Mouse (Mus musculus) lung, adult 2 months (tissue): ENCODE data around the gene Srsf3. TPM values are rescaled to one million over a fixed set of nuclear protein-coding genes. Genes with fewer than 3 reads are reported as not detected.
A peak's percentile ranks its signal among the peaks of the same experiment; 100 is the strongest.

Source experiments
- DNase-seq: peaks from one replicate; pipeline ENCODE4 v3.0.0; 2022
- H3K4me1 ChIP-seq: fragments of 200-500 bp; 2 replicates; pipeline ENCODE4 v1.6.1; 2011; ENCODE audit warnings: low read length; ENCODE audit not compliant: control insufficient read depth, insufficient read depth
- H3K4me3 ChIP-seq: fragments of 200-500 bp; replicated peaks from 2 replicates; pipeline ENCODE3; 2011; ENCODE audit warnings: low read depth, mild to moderate bottlenecking, control low read depth, low read length; ENCODE audit errors: extremely low read depth
- CTCF ChIP-seq: fragments of 200-500 bp; IDR thresholded peaks from 2 replicates; pipeline ENCODE4 v1.5.1; 2011; ENCODE audit warnings: mild to moderate bottlenecking, low read length, control low read depth; ENCODE audit not compliant: insufficient read depth
- POLR2A ChIP-seq: fragments of 200-500 bp; IDR thresholded peaks from 2 replicates; pipeline ENCODE4 v1.6.1; 2011; ENCODE audit warnings: low read depth, mild to moderate bottlenecking, control low read depth, low read length, borderline replicate concordance; ENCODE audit errors: extremely low read depth
- WGBS: fragments of 180-500 bp; shearing (Covaris S2); methylation state at CpG from one replicate; pipeline ENCODE4 v1.1.7; 2018; 5-methylcytosine and 5-hydroxymethylcytosine counted together
- polyA plus RNA-seq: library from polyadenylated mRNA; depleted of rRNA; stranded (reverse); fragments of >200 nt; gene quantifications from 2 replicates; pipeline ENCODE4 v1.2.3, GENCODE M21; 2012; rRNA removed

Srsf3 gene
- polyA plus RNA-seq, 1 experiment, result 168 TPM

- WGBS, result 91% methylated on average over 8 of the region's 8 CpGs
- H3K4me1 ChIP-seq, result no peaks in the 10 kb centered on the region; the same call in 1 of the 2 replicates
- no peak for TF ChIP-seq POLR2A
- TF ChIP-seq CTCF, result no peak
- no peak overlapping the region for H3K4me3 ChIP-seq
- no peak for DNase-seq
Observed at GRCm38 (mm10) chr17:29083586-29083985, 51.2 kb downstream of the Srsf3 start.

GRCm38 (mm10) chr17:29084656-29085055 lies 52.2 kb downstream of the Srsf3 start:
- Histone ChIP-seq H3K4me1 (no peaks in the 10 kb centered on the region), H3K4me3 (no peak overlapping the region)
- TF ChIP-seq POLR2A (no peak), CTCF (no peak)
- 88% methylated on average over 7 of the region's 7 CpGs for WGBS
- no peak for DNase-seq

GRCm38 (mm10) chr17:29085266-29085665 lies 52.8 kb downstream of the Srsf3 start:
- Histone ChIP-seq H3K4me1 (no peaks in the 10 kb centered on the region), H3K4me3 (no peak overlapping the region)
- WGBS, result 85% methylated on average over 10 of the region's 10 CpGs
- no peak for TF ChIP-seq POLR2A
- no peak for TF ChIP-seq CTCF
- DNase-seq, result no peak

- DNase-seq, result no peak
- no peak overlapping the region for H3K4me3 ChIP-seq
- WGBS, result 86% methylated on average over 4 of the region's 4 CpGs
- TF ChIP-seq CTCF (no peak), POLR2A (no peak)
- H3K4me1 ChIP-seq, result no peaks in the 10 kb centered on the region
Observed at GRCm38 (mm10) chr17:29086916-29087315, 54.5 kb downstream of the Srsf3 start.

- WGBS, result 88% methylated on average over 3 of the region's 3 CpGs
- DNase-seq, result peak; percentile 1
- Histone ChIP-seq H3K4me3 (no peak within 1 kb of the TSS), H3K4me1 (peaks cover 7% of the 10 kb centered on the region; the same call in 1 of the 2 replicates)
- TF ChIP-seq CTCF (no peak), POLR2A (no peak)
Observed at GRCm38 (mm10) chr17:29090776-29091175, 58.3 kb downstream of the Srsf3 start, which contains the start of gene Cdkn1a. Cdkn1a (plus strand) TSS chr17:29090976.

GRCm38 (mm10) chr17:29091348-29091944 lies 59.0 kb downstream of the Srsf3 start:
- peaks cover 7% of the 10 kb centered on the region; the same call in 1 of the 2 replicates for H3K4me1 ChIP-seq
- peak; percentile 3 for DNase-seq
- H3K4me3 ChIP-seq, result no peak overlapping the region
- WGBS, result 41% methylated on average over 6 of the region's 6 CpGs
- TF ChIP-seq POLR2A (no peak), CTCF (no peak)

GRCm38 (mm10) chr17:29092497-29092896 lies 60.1 kb downstream of the Srsf3 start:
- TF ChIP-seq POLR2A (no peak), CTCF (no peak)
- 63% methylated on average over 5 of the region's 5 CpGs for WGBS
- peaks cover 7% of the 10 kb centered on the region; the same call in 1 of the 2 replicates for H3K4me1 ChIP-seq
- peak; percentile 0 for DNase-seq
- no peak overlapping the region for H3K4me3 ChIP-seq

Other genes with a start within 250 kb of the Srsf3 start
- 24.7 and 26.3 TPM in 2 replicates for gene Brpf3, start 231.5 kb upstream of the Srsf3 start, polyA plus RNA-seq
- gene Pnpla1, start 174.2 kb upstream of the Srsf3 start, polyA plus RNA-seq, result 0.12 and 3.9 TPM in 2 replicates
- 0.05 and 0.14 TPM in 2 replicates for gene 4930539E08Rik, start 117.3 kb upstream of the Srsf3 start, polyA plus RNA-seq
- 0.15 and 0.19 TPM in 2 replicates for gene Pxt1, start 88.8 kb upstream of the Srsf3 start, polyA plus RNA-seq
- gene Kctd20, start 80.7 kb upstream of the Srsf3 start, polyA plus RNA-seq, result 37.5 and 59.5 TPM in 2 replicates
- 105 and 111 TPM in 2 replicates for gene Stk38, start 24.6 kb upstream of the Srsf3 start, polyA plus RNA-seq
- gene Cdkn1a, start 58.3 kb downstream of the Srsf3 start, polyA plus RNA-seq, result 70.3 and 91.5 TPM in 2 replicates
- gene Rab44, start 81.5 kb downstream of the Srsf3 start, polyA plus RNA-seq, result 13.0 and 15.7 TPM in 2 replicates
- gene Cpne5, start 205.5 kb downstream of the Srsf3 start, polyA plus RNA-seq, result 13.6 and 15.7 TPM in 2 replicates
- 18.7 and 20.7 TPM in 2 replicates for gene Ppil1, start 231.6 kb downstream of the Srsf3 start, polyA plus RNA-seq
- gene BC004004, start 236.2 kb downstream of the Srsf3 start, polyA plus RNA-seq, result 56.5 and 70.8 TPM in 2 replicates